Mouse (Mus musculus): ENCODE measurements around the gene Serpine1.
A peak's percentile ranks its signal among the peaks of the same experiment; 100 is the strongest.

DNA sequence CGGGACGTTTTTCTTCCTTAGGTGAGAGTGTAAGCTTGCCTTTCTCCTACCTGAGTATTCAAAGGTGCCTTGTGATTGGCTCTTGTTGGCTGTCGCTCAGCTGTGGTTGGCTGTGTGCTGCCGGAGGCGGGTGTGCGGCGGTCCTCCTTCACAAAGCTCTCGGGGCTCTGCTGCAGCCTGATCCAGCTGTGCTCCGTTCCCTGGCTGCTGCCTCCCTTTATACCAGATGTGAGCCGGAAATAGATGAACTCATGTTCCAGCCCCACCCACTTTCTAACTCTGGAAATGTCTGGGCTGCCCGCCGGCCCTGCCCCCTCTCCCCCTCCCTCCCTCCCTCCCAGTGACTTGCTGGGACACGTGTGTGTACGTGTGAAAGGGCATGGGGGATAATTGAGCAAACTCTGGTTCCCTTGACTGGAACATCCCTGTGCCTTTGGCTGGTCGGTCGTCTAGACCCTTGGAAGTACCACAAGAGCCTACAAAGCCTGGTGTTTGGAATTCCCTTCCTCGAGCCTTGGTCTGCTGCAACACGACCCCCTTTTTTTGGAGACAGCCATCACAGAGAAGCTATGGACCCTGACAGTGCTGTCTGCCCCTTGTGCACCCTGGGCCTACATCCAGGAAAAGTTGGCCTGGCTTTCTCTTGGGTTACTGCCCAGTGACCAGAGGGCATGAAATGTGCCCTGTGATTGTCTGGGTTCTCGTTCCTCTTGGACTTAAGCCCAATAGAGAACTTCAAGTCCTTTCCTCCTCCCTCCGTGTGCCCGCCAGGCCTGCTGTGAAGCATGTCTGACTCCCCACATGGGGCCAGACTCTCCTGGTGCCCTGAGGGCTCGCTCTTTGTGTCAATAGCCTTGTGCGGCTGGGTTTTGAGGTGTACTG lies at the start of gene Serpine1:
- TF ChIP-seq POLR2A (IDR thresholded peaks at IDR 0.05; ENCODE audit: extremely low read depth, insufficient read depth, low read length) (peak; percentile 87), CTCF (IDR thresholded peaks at IDR 0.05; ENCODE audit: low read depth, low read length) (no peak)
